Mouse (Mus musculus) myocyte (in vitro differentiated cells): ENCODE data around the gene Pecr. TPM values are rescaled to one million over a fixed set of nuclear protein-coding genes. Genes with fewer than 3 reads are reported as not detected.

ENCODE experiments used
- H3K27me3 ChIP-seq: one replicate; pipeline ENCODE4 v1.6.1; 2011; ENCODE audit not compliant: control insufficient read depth, insufficient read depth, insufficient read length
- H3K36me3 ChIP-seq: one replicate; pipeline ENCODE4 v1.6.1; 2011; ENCODE audit not compliant: control insufficient read depth, insufficient read depth
- H3K4me2 ChIP-seq: one replicate; pipeline ENCODE4 v1.6.1; 2011; ENCODE audit warnings: low read depth, control low read depth
- H3K4me3 ChIP-seq: one replicate; pipeline ENCODE4 v1.5.1; 2011; ENCODE audit warnings: mild to moderate bottlenecking, control low read depth, moderate library complexity
- H3K79me2 ChIP-seq: one replicate; pipeline ENCODE4 v1.6.1; 2011; ENCODE audit not compliant: control insufficient read depth, insufficient read depth
- H3ac ChIP-seq: one replicate; pipeline ENCODE4 v1.6.1; 2011; ENCODE audit not compliant: control insufficient read depth, insufficient read length
- CEBPB ChIP-seq: IDR thresholded peaks from 2 replicates; pipeline ENCODE4 v1.6.1; 2011; ENCODE audit warnings: mild to moderate bottlenecking, moderate library complexity; ENCODE audit not compliant: poor library complexity, insufficient read depth, severe bottlenecking
- E2F4 ChIP-seq: IDR thresholded peaks from one replicate; pipeline ENCODE4 v1.6.1; 2011; ENCODE audit warnings: mild to moderate bottlenecking, control low read depth, moderate library complexity; ENCODE audit not compliant: insufficient read depth
- MAX ChIP-seq: IDR thresholded peaks from one replicate; pipeline ENCODE4 v1.6.1; 2011; ENCODE audit warnings: low read depth, mild to moderate bottlenecking, control low read depth
- MYOD1 ChIP-seq, 3 experiments: IDR thresholded peaks; one replicate each; pipeline ENCODE4 v1.6.1; 2011; ENCODE audit warnings: control low read depth in 2 of 3, low read depth in 2 of 3, mild to moderate bottlenecking in 2 of 3, moderate library complexity in 1 of 3; ENCODE audit not compliant: insufficient read length in 2 of 3, control insufficient read depth in 1 of 3
- MYOG ChIP-seq, 3 experiments: IDR thresholded peaks; one replicate each; pipeline ENCODE4 v1.6.1; 2011; ENCODE audit warnings: control low read depth in 2 of 3, low read depth in 2 of 3, mild to moderate bottlenecking in 2 of 3; ENCODE audit not compliant: insufficient read length in 2 of 3, control insufficient read depth in 1 of 3, insufficient read depth in 1 of 3
- POLR2A ChIP-seq: IDR thresholded peaks from one replicate; pipeline ENCODE4 v1.6.1; 2011; ENCODE audit warnings: low read depth, mild to moderate bottlenecking, control low read depth, moderate library complexity; ENCODE audit not compliant: insufficient read length
- POLR2AphosphoS2 ChIP-seq: IDR thresholded peaks from one replicate; pipeline ENCODE4 v1.6.1; 2011; ENCODE audit warnings: low read depth, control low read depth; ENCODE audit not compliant: insufficient read length
- REST ChIP-seq: IDR thresholded peaks from one replicate; pipeline ENCODE4 v1.6.1; 2011; ENCODE audit warnings: mild to moderate bottlenecking, control low read depth, moderate library complexity; ENCODE audit not compliant: insufficient read depth, insufficient read length
- SRF ChIP-seq: IDR thresholded peaks from one replicate; pipeline ENCODE4 v1.6.1; 2011; ENCODE audit warnings: low read depth; ENCODE audit not compliant: control insufficient read depth, insufficient read length
- TCF12 ChIP-seq: IDR thresholded peaks from one replicate; pipeline ENCODE4 v1.6.1; 2011; ENCODE audit warnings: mild to moderate bottlenecking, control low read depth; ENCODE audit not compliant: poor library complexity, insufficient read depth, severe bottlenecking
- TCF3 ChIP-seq: IDR thresholded peaks from one replicate; pipeline ENCODE4 v1.6.1; 2011; ENCODE audit warnings: low read depth, control low read depth; ENCODE audit not compliant: insufficient read length
- USF1 ChIP-seq: IDR thresholded peaks from one replicate; pipeline ENCODE4 v1.6.1; 2011; ENCODE audit warnings: low read depth, mild to moderate bottlenecking, control low read depth, moderate library complexity
- polyA plus RNA-seq: library from polyadenylated mRNA; unstranded; fragments of >200 nt; fragmentation: generic; extraction: Trizol; gene quantifications from one replicate; pipeline ENCODE4 v1.2.1, GENCODE M21; 2012; ENCODE audit warnings: missing spikeins

The Pecr gene
- polyA plus RNA-seq, 1 experiment: 13.7 TPM

DNA sequence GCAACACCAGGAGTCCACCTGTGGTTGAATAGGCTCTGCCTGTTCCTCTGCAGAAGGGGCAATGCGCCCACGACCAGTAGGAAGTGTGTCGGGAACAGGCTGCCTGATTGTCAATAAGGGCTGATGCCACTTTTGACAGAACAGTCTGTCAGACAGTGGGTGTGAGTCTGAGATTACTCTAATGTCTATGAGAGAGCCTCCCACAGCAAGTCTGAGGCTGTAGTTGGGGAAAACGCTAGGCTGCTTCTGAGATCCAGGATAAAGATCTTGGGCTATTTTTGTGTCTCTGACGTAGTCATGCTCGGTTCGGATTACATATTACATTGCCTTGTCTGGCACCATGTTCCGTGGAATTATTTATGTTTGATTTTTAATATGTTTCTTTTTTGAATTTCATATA lies 11.6 kb upstream of the Pecr start:
- Histone ChIP-seq H3K27me3 (no peaks in the 10 kb centered on the region), H3K79me2 (no peaks in the 10 kb centered on the region), H3ac (no peak overlapping the region), H3K36me3 (no peaks in the 10 kb centered on the region), H3K4me2 (no peak overlapping the region), H3K4me3 (no peak overlapping the region)
- TF ChIP-seq E2F4 (no peak), TCF3 (no peak), USF1 (no peak), SRF (no peak), POLR2AphosphoS2 (no peak), MAX (no peak), POLR2A (no peak), MYOD1 (IDR thresholded peaks at IDR 0.05; ENCODE audit: control insufficient read depth in 1 of 3, insufficient read length in 2 of 3, low read depth in 2 of 3) (no peak), MYOG (IDR thresholded peaks at IDR 0.05; ENCODE audit: control insufficient read depth in 1 of 3, insufficient read depth in 1 of 3, insufficient read length in 2 of 3, low read depth in 2 of 3) (no peak), REST (no peak), CEBPB (no peak), TCF12 (no peak)

DNA sequence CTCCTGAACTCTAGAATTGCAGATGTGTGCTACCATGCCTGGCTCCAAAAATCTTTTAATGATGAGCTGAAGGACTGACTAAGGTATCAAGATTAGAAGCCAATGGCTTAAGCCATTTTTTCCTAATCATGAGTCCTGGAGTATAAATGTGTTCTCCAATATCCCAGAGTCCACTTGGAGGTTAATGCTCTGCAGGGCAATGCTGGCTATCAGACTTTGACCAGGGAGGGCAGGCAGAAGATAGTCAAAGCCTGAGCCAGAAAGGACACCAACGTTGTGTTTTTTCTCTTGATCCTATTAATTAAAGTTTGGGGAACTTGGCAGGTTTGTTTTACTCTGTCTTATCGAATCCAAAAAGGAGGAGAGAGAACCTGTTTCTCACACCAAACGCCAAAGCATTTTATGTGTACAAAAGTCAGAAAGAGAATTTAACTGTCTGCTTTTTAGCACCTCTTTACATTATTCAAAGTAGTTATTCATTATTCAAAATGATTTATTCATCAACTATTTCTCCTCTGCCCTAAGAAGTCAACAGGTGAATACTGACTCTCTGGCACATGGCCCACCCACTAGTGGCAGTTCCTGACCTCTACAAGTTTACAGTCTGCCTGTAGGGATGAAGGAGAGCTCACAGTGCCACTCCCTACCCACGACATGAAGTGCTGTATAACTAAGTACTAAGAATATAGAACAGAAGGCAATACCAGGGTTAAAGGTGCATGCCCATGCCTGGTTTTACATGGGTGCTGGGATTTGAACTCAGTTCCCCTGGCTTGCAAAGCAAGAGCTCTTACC lies 10.0 kb upstream of the Pecr start:
- TF ChIP-seq TCF3 (no peak), POLR2A (no peak), CEBPB (no peak), USF1 (no peak), TCF12 (no peak), E2F4 (no peak), POLR2AphosphoS2 (no peak), MAX (no peak), SRF (no peak)
- Histone ChIP-seq H3K79me2 (no peaks in the 10 kb centered on the region), H3K4me2 (no peak overlapping the region), H3K4me3 (no peak overlapping the region), H3K27me3 (no peaks in the 10 kb centered on the region), H3ac (no peak overlapping the region), H3K36me3 (no peaks in the 10 kb centered on the region)

DNA sequence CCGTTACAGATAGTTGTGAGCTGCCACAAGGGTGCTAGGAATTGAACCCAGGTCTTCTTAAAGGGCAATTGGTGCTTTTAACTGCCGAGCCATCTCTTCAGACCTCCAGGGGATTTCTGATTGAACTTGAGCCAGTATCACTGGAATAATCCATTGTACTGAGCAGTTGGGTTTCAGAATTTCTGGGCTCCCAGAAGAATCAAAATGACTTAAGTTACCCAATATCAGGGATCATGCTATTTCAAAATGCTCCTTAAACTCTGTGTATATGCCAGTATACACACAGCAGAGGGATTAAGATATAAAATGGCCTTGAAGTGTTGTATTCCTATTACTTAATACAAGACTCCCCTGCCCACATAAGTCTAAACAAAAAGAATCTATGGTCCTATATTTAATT lies 7.8 kb upstream of the Pecr start:
- H3K79me2 ChIP-seq: no peaks in the 10 kb centered on the region
- no peak overlapping the region for H3ac ChIP-seq
- no peak for TF ChIP-seq POLR2A
- TF ChIP-seq TCF3: no peak
- no peak for TF ChIP-seq TCF12
- TF ChIP-seq REST: no peak
- TF ChIP-seq CEBPB: no peak
- no peak for TF ChIP-seq MYOG (IDR thresholded peaks at IDR 0.05; ENCODE audit: control insufficient read depth in 1 of 3, insufficient read depth in 1 of 3, insufficient read length in 2 of 3, low read depth in 2 of 3)
- TF ChIP-seq MYOD1 (IDR thresholded peaks at IDR 0.05; ENCODE audit: control insufficient read depth in 1 of 3, insufficient read length in 2 of 3, low read depth in 2 of 3): no peak
- no peak for TF ChIP-seq POLR2AphosphoS2
- no peak for TF ChIP-seq MAX
- TF ChIP-seq E2F4: no peak
- no peak for TF ChIP-seq SRF
- TF ChIP-seq USF1: no peak
- no peaks in the 10 kb centered on the region for H3K36me3 ChIP-seq
- H3K4me3 ChIP-seq: no peak overlapping the region
- H3K27me3 ChIP-seq: no peaks in the 10 kb centered on the region
- no peak overlapping the region for H3K4me2 ChIP-seq

DNA sequence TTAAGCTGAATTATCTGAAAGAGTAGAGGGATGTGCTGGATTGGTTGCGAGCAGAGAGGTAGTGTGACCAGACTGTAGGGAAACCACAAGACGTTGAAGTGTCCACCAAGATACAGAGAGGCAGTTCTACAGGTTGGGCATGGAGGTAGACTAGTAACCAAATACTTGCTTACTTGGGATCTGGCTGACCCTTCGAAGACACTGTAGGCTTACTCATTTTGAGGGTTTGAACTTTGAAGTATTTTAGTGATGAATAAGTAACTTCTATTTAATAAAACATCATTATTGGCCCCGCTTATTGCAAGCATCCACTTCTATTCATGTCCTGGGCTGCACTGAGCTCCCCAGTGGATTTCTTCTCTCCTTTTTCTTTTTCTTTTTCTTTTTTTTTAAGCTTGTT lies 7.3 kb upstream of the Pecr start:
- Histone ChIP-seq H3ac (no peak overlapping the region), H3K4me2 (no peak overlapping the region), H3K27me3 (no peaks in the 10 kb centered on the region), H3K36me3 (no peaks in the 10 kb centered on the region), H3K79me2 (no peaks in the 10 kb centered on the region), H3K4me3 (no peak overlapping the region)
- no peak for TF ChIP-seq CEBPB
- TF ChIP-seq USF1: no peak
- no peak for TF ChIP-seq MAX
- TF ChIP-seq POLR2AphosphoS2: no peak
- no peak for TF ChIP-seq TCF12
- TF ChIP-seq MYOG (IDR thresholded peaks at IDR 0.05; ENCODE audit: control insufficient read depth in 1 of 3, insufficient read depth in 1 of 3, insufficient read length in 2 of 3, low read depth in 2 of 3): no peak
- TF ChIP-seq POLR2A: no peak
- no peak for TF ChIP-seq TCF3
- no peak for TF ChIP-seq REST
- no peak for TF ChIP-seq MYOD1 (IDR thresholded peaks at IDR 0.05; ENCODE audit: control insufficient read depth in 1 of 3, insufficient read length in 2 of 3, low read depth in 2 of 3)
- no peak for TF ChIP-seq E2F4
- no peak for TF ChIP-seq SRF

DNA sequence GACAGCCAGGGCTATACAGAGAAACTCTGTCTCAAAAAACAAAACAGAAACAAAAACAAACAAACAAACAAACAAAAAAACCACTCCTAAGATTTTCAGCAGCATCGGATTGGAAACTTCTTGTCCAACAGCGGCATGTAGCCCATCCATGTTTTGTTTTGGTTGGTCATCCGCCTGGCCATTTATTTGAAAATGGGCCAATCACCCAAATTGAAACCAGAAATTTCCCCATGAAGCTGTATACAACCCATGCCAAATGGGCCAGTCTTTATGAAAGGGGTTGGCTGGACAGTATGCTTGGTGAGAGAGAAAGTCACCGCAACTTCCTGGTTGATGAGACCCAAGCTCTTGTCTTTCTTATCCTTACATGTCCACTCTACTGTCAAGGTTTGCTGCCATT lies 6.8 kb upstream of the Pecr start:
- no peak for TF ChIP-seq TCF3
- TF ChIP-seq MYOD1 (IDR thresholded peaks at IDR 0.05; ENCODE audit: control insufficient read depth in 1 of 3, insufficient read length in 2 of 3, low read depth in 2 of 3): no peak
- no peak for TF ChIP-seq USF1
- no peak for TF ChIP-seq TCF12
- no peak for TF ChIP-seq POLR2AphosphoS2
- no peak for TF ChIP-seq REST
- no peak for TF ChIP-seq MAX
- TF ChIP-seq CEBPB: no peak
- TF ChIP-seq POLR2A: no peak
- TF ChIP-seq E2F4: no peak
- no peak for TF ChIP-seq SRF
- no peak for TF ChIP-seq MYOG (IDR thresholded peaks at IDR 0.05; ENCODE audit: control insufficient read depth in 1 of 3, insufficient read depth in 1 of 3, insufficient read length in 2 of 3, low read depth in 2 of 3)
- no peak overlapping the region for H3ac ChIP-seq
- H3K4me2 ChIP-seq: no peak overlapping the region
- no peaks in the 10 kb centered on the region for H3K79me2 ChIP-seq
- no peaks in the 10 kb centered on the region for H3K27me3 ChIP-seq
- H3K36me3 ChIP-seq: no peaks in the 10 kb centered on the region
- H3K4me3 ChIP-seq: no peak overlapping the region
